Mouse (Mus musculus) forebrain, embryonic 16.5 days (tissue): Measurements from ENCODE around the gene Gemin2. TPM values are rescaled to one million over a fixed set of nuclear protein-coding genes. Genes with fewer than 3 reads are reported as not detected.
"Not testable (repeated sequence)": the region's sequence is repeated elsewhere in the genome, so short reads cannot be mapped to it uniquely, and the experiment has no call there.

ENCODE experiments used
- ATAC-seq: fragments of 200-750 bp; cut with Nextera tagmentation; 2 replicates; pipeline ENCODE4 v1.8.0; 2017; ENCODE audit warnings: mild to moderate bottlenecking, moderate library complexity
- H3K27ac ChIP-seq: fragments of 300-500 bp; sonication (generic); 2 replicates; pipeline ENCODE4 v1.5.1; 2014; ENCODE audit warnings: low read length, control low read depth
- H3K27me3 ChIP-seq: fragments of 300-500 bp; sonication (generic); replicated peaks from 2 replicates; pipeline ENCODE4 v1.6.1; 2014; ENCODE audit warnings: low read length; ENCODE audit not compliant: control insufficient read depth, insufficient read depth
- H3K36me3 ChIP-seq: fragments of 300-500 bp; sonication (generic); 2 replicates; pipeline ENCODE4 v1.6.1; 2014; ENCODE audit not compliant: control insufficient read depth, insufficient read depth
- H3K4me1 ChIP-seq: fragments of 300-500 bp; sonication (generic); replicated peaks from 2 replicates; pipeline ENCODE4 v1.6.1; 2014; ENCODE audit warnings: low read length; ENCODE audit not compliant: control insufficient read depth, insufficient read depth
- H3K4me2 ChIP-seq: fragments of 300-500 bp; sonication (generic); 2 replicates; pipeline ENCODE4 v1.6.1; 2014; ENCODE audit warnings: mild to moderate bottlenecking, low read length, control low read depth
- H3K4me3 ChIP-seq: fragments of 300-500 bp; sonication (generic); replicated peaks from 2 replicates; pipeline ENCODE4 v1.5.1; 2014; ENCODE audit warnings: mild to moderate bottlenecking, low read length, control low read depth
- H3K9ac ChIP-seq: fragments of 300-500 bp; sonication (generic); replicated peaks from 2 replicates; pipeline ENCODE4 v1.6.1; 2014; ENCODE audit warnings: low read depth, low read length, control low read depth
- H3K9me3 ChIP-seq: fragments of 300-500 bp; sonication (generic); 2 replicates; pipeline ENCODE4 v1.6.1; 2016; ENCODE audit warnings: low read length; ENCODE audit not compliant: control insufficient read depth
- WGBS: fragments of 180-500 bp; shearing (Covaris S2); extraction: QIAGEN DNeasy Blood & Tissue Kit; methylation state at CpG from one replicate; pipeline ENCODE4 v1.1.7; 2014; 5-methylcytosine and 5-hydroxymethylcytosine counted together
- polyA plus RNA-seq: library from polyadenylated mRNA; unstranded; fragments of >200 nt; fragmentation: Nextera tagmentation; extraction: Ambion mirVana; gene quantifications from 2 replicates; pipeline ENCODE4 v1.2.1, GENCODE M21; 2015

Gene Gemin2
- polyA plus RNA-seq, result 14.7 and 15.2 TPM in 2 replicates

GRCm38 (mm10) chr12:59013234-59013633 is at the start of gene Gemin2:
Gene Gemin2 (plus strand): TSS chr12:59013393.
- under 1% methylated on average over 28 of the region's 28 CpGs for WGBS
- H3K4me2 ChIP-seq, result peak within 1 kb of the TSS; percentile 82
- no peaks in the 10 kb centered on the region for H3K9me3 ChIP-seq
- peak within 1 kb of the TSS; percentile 94 for H3K4me3 ChIP-seq
- no peaks in the 10 kb centered on the region for H3K27me3 ChIP-seq
- H3K27ac ChIP-seq, result peak within 1 kb of the TSS; percentile 67
- H3K36me3 ChIP-seq, result no peaks in the 10 kb centered on the region
- peaks cover 30% of the 10 kb centered on the region for H3K4me1 ChIP-seq
- H3K9ac ChIP-seq, result peak within 1 kb of the TSS; percentile 77
- ATAC-seq, result peak; percentile 63

GRCm38 (mm10) chr12:58964583-58964982 is 48.6 kb upstream of the Gemin2 start:
- Histone ChIP-seq H3K4me2 (no peak overlapping the region), H3K27ac (no peak overlapping the region), H3K4me3 (no peak overlapping the region), H3K9me3 (no peaks in the 10 kb centered on the region), H3K4me1 (no peaks in the 10 kb centered on the region), H3K36me3 (peaks cover 24% of the 10 kb centered on the region), H3K27me3 (no peaks in the 10 kb centered on the region), H3K9ac (no peak overlapping the region)
- peak; percentile 67 for ATAC-seq
- 70% methylated on average over 4 of the region's 4 CpGs for WGBS

GRCm38 (mm10) chr12:58976966-58977365 is 36.2 kb upstream of the Gemin2 start:
- H3K4me1 ChIP-seq, result no peaks in the 10 kb centered on the region
- no peak overlapping the region for H3K4me2 ChIP-seq
- H3K36me3 ChIP-seq, result peaks cover 18% of the 10 kb centered on the region; the same call in 1 of the 2 replicates
- no peaks in the 10 kb centered on the region for H3K9me3 ChIP-seq
- no peak for ATAC-seq
- H3K4me3 ChIP-seq, result no peak overlapping the region
- H3K27me3 ChIP-seq, result no peaks in the 10 kb centered on the region
- H3K9ac ChIP-seq, result no peak overlapping the region
- no peak overlapping the region for H3K27ac ChIP-seq
- 66% methylated on average over 2 of the region's 2 CpGs for WGBS

GRCm38 (mm10) chr12:58981178-58981661 is 32.0 kb upstream of the Gemin2 start:
- H3K36me3 ChIP-seq, result peaks cover 30% of the 10 kb centered on the region; the same call in 1 of the 2 replicates

GRCm38 (mm10) chr12:58985766-58986165 is 27.4 kb upstream of the Gemin2 start:
- Histone ChIP-seq H3K9me3 (no peaks in the 10 kb centered on the region), H3K4me3 (no peak overlapping the region), H3K27ac (no peak overlapping the region), H3K27me3 (no peaks in the 10 kb centered on the region), H3K9ac (no peak overlapping the region), H3K36me3 (peaks cover 32% of the 10 kb centered on the region), H3K4me1 (no peaks in the 10 kb centered on the region), H3K4me2 (no peak overlapping the region)
- no peak for ATAC-seq
- 97% methylated on average over 3 of the region's 3 CpGs for WGBS

More at GRCm38 (mm10) chr12:58981178-58981661, 32.0 kb upstream of the Gemin2 start:
- ATAC-seq, H3K4me1 ChIP-seq, H3K27me3 ChIP-seq, H3K9ac ChIP-seq, H3K4me2 ChIP-seq, H3K27ac ChIP-seq, H3K4me3 ChIP-seq, H3K9me3 ChIP-seq: not testable (repeated sequence)
- 80% methylated on average over 6 of the region's 6 CpGs for WGBS

- no peaks in the 10 kb centered on the region for H3K27me3 ChIP-seq
- no peaks in the 10 kb centered on the region for H3K9me3 ChIP-seq
- H3K27ac ChIP-seq, result no peak overlapping the region
- WGBS, result 64% methylated on average over 2 of the region's 2 CpGs
- no peak overlapping the region for H3K9ac ChIP-seq
- no peak for ATAC-seq
- H3K4me3 ChIP-seq, result no peak overlapping the region; the same call in 1 of the 2 replicates
- peaks cover 13% of the 10 kb centered on the region for H3K36me3 ChIP-seq
- H3K4me2 ChIP-seq, result peak overlapping the region; percentile 93
- H3K4me1 ChIP-seq, result peaks cover 35% of the 10 kb centered on the region
Observed at GRCm38 (mm10) chr12:59010482-59010881, 2.7 kb upstream of the Gemin2 start.

- Histone ChIP-seq H3K36me3 (peaks cover 6% of the 10 kb centered on the region), H3K27ac (peak overlapping the region; percentile 82), H3K27me3 (no peaks in the 10 kb centered on the region), H3K4me3 (peak overlapping the region; percentile 94), H3K9ac (peak overlapping the region; percentile 78), H3K9me3 (no peaks in the 10 kb centered on the region), H3K4me2 (peak overlapping the region; percentile 93), H3K4me1 (peaks cover 35% of the 10 kb centered on the region)
- no peak for ATAC-seq
- WGBS, result under 1% methylated on average over 25 of the region's 25 CpGs
Observed at GRCm38 (mm10) chr12:59011275-59011843, 1.8 kb upstream of the Gemin2 start.

GRCm38 (mm10) chr12:59011844-59012709 is 1.1 kb upstream of the Gemin2 start, which contains the start of gene Sec23a:
Gene Sec23a (minus strand): TSS chr12:59012017.
- peak within 1 kb of the TSS; percentile 94 for H3K4me3 ChIP-seq
- under 1% methylated on average over 48 of the region's 48 CpGs for WGBS
- H3K27ac ChIP-seq, result peak within 1 kb of the TSS; percentile 82
- no peaks in the 10 kb centered on the region for H3K9me3 ChIP-seq
- peaks cover 35% of the 10 kb centered on the region for H3K4me1 ChIP-seq
- peaks cover under 1% of the 10 kb centered on the region for H3K36me3 ChIP-seq
- ATAC-seq, result peak; percentile 95
- H3K27me3 ChIP-seq, result no peaks in the 10 kb centered on the region
- peak within 1 kb of the TSS; percentile 93 for H3K4me2 ChIP-seq
- H3K9ac ChIP-seq, result peak within 1 kb of the TSS; percentile 78

- no peaks in the 10 kb centered on the region for H3K9me3 ChIP-seq
- H3K4me3 ChIP-seq, result peak overlapping the region; percentile 94
- H3K27ac ChIP-seq, result no peak overlapping the region; the same call in 1 of the 2 replicates
- H3K36me3 ChIP-seq, result no peaks in the 10 kb centered on the region
- 0 out of 2 replicates have a peak overlapping the region, but pooled peaks have one; percentile 25 for H3K9ac ChIP-seq
- under 1% methylated on average over 7 of the region's 7 CpGs for WGBS
- ATAC-seq, result no peak
- no peaks in the 10 kb centered on the region for H3K27me3 ChIP-seq
- H3K4me1 ChIP-seq, result peaks cover 35% of the 10 kb centered on the region
- peak overlapping the region; percentile 82 for H3K4me2 ChIP-seq
Observed at GRCm38 (mm10) chr12:59012710-59013091, 492 bp upstream of the Gemin2 start.
